Mouse (Mus musculus) megakaryocyte, embryonic 14.5 days (primary cell): ENCODE measurements around the gene Ccl27a. TPM values are rescaled to one million over a fixed set of nuclear protein-coding genes. Genes with fewer than 3 reads are reported as not detected.

Experiments
- H3K27me3 ChIP-seq: replicated peaks from 2 replicates; pipeline ENCODE3; 2012; ENCODE audit warnings: inconsistent platforms
- H3K36me3 ChIP-seq: replicated peaks from 2 replicates; pipeline ENCODE3; 2012; ENCODE audit warnings: low read length, inconsistent platforms, mixed read lengths
- H3K4me1 ChIP-seq: 2 replicates; pipeline ENCODE4 v1.6.1; 2012; ENCODE audit warnings: inconsistent platforms
- H3K4me3 ChIP-seq: replicated peaks from 2 replicates; pipeline ENCODE3; 2012; ENCODE audit warnings: moderate library complexity, mild to moderate bottlenecking, inconsistent platforms
- H3K9me3 ChIP-seq: 2 replicates; pipeline ENCODE4 v1.6.1; 2012; ENCODE audit warnings: inconsistent platforms
- FLI1 ChIP-seq: IDR thresholded peaks from 2 replicates; pipeline ENCODE4 v1.6.1; 2012; ENCODE audit warnings: low read length, inconsistent platforms, mixed read lengths
- GATA1 ChIP-seq: IDR thresholded peaks from 3 replicates; pipeline ENCODE4 v1.6.1; 2012; ENCODE audit warnings: mixed read lengths, low read length, inconsistent platforms, borderline replicate concordance
- polyA plus RNA-seq: library from polyadenylated mRNA; stranded (reverse); fragments of >175 nt; gene quantifications from 2 replicates; pipeline ENCODE4 v1.2.3, GENCODE M21; 2012; ENCODE audit warnings: low replicate concordance; ENCODE audit not compliant: insufficient read depth

Gene Ccl27a
- polyA plus RNA-seq, 1 experiment, result 1.1 TPM

- Histone ChIP-seq H3K27me3 (no peaks in the 10 kb centered on the region), H3K4me3 (no peak overlapping the region), H3K36me3 (peaks cover 32% of the 10 kb centered on the region), H3K9me3 (no peaks in the 10 kb centered on the region), H3K4me1 (peaks cover 28% of the 10 kb centered on the region)
- TF ChIP-seq GATA1, result no peak
- no peak for TF ChIP-seq FLI1
Observed at GRCm38 (mm10) chr4:41762099-41762687, 11.9 kb downstream of the Ccl27a start.

- Histone ChIP-seq H3K4me1 (peaks cover 33% of the 10 kb centered on the region), H3K27me3 (no peaks in the 10 kb centered on the region), H3K36me3 (peaks cover 37% of the 10 kb centered on the region), H3K4me3 (no peak overlapping the region), H3K9me3 (no peaks in the 10 kb centered on the region)
- TF ChIP-seq FLI1, result no peak
- TF ChIP-seq GATA1, result no peak
Observed at GRCm38 (mm10) chr4:41761680-41762079, 12.4 kb downstream of the Ccl27a start.

GRCm38 (mm10) chr4:41760911-41761310 lies 13.1 kb downstream of the Ccl27a start:
- no peak overlapping the region for H3K4me3 ChIP-seq

GRCm38 (mm10) chr4:41760288-41760721 lies 13.7 kb downstream of the Ccl27a start:
- Histone ChIP-seq H3K4me1 (peaks cover 40% of the 10 kb centered on the region), H3K4me3 (no peak overlapping the region), H3K27me3 (no peaks in the 10 kb centered on the region), H3K36me3 (peaks cover 39% of the 10 kb centered on the region), H3K9me3 (no peaks in the 10 kb centered on the region)
- no peak for TF ChIP-seq GATA1
- no peak for TF ChIP-seq FLI1

More at GRCm38 (mm10) chr4:41760911-41761310, 13.1 kb downstream of the Ccl27a start:
- H3K36me3 ChIP-seq, result peaks cover 39% of the 10 kb centered on the region
- H3K27me3 ChIP-seq, result no peaks in the 10 kb centered on the region
- H3K9me3 ChIP-seq, result no peaks in the 10 kb centered on the region
- peaks cover 40% of the 10 kb centered on the region for H3K4me1 ChIP-seq
- no peak for TF ChIP-seq GATA1
- TF ChIP-seq FLI1, result no peak

- Histone ChIP-seq H3K36me3 (peaks cover 39% of the 10 kb centered on the region), H3K4me3 (no peak overlapping the region), H3K27me3 (no peaks in the 10 kb centered on the region), H3K4me1 (peaks cover 45% of the 10 kb centered on the region), H3K9me3 (no peaks in the 10 kb centered on the region)
- TF ChIP-seq GATA1 (no peak), FLI1 (no peak)
Observed at GRCm38 (mm10) chr4:41759656-41760287, 14.3 kb downstream of the Ccl27a start.

- TF ChIP-seq FLI1, result no peak
- no peak for TF ChIP-seq GATA1
- no peaks in the 10 kb centered on the region for H3K9me3 ChIP-seq
- H3K4me3 ChIP-seq, result no peak overlapping the region
Observed at GRCm38 (mm10) chr4:41759206-41759605, 14.8 kb downstream of the Ccl27a start.

GRCm38 (mm10) chr4:41758701-41759100 lies 15.3 kb downstream of the Ccl27a start:
- peaks cover 39% of the 10 kb centered on the region for H3K36me3 ChIP-seq
- H3K27me3 ChIP-seq, result no peaks in the 10 kb centered on the region
- no peaks in the 10 kb centered on the region for H3K9me3 ChIP-seq
- TF ChIP-seq GATA1 (no peak), FLI1 (no peak)
- H3K4me3 ChIP-seq, result no peak overlapping the region
- peaks cover 47% of the 10 kb centered on the region for H3K4me1 ChIP-seq

More at GRCm38 (mm10) chr4:41759206-41759605, 14.8 kb downstream of the Ccl27a start:
- peaks cover 39% of the 10 kb centered on the region for H3K36me3 ChIP-seq
- no peaks in the 10 kb centered on the region for H3K27me3 ChIP-seq
- peaks cover 47% of the 10 kb centered on the region for H3K4me1 ChIP-seq

- H3K4me1 ChIP-seq, result peaks cover 47% of the 10 kb centered on the region
- H3K4me3 ChIP-seq, result no peak overlapping the region
- peaks cover under 1% of the 10 kb centered on the region for H3K27me3 ChIP-seq
- H3K9me3 ChIP-seq, result no peaks in the 10 kb centered on the region
- peaks cover 39% of the 10 kb centered on the region for H3K36me3 ChIP-seq
- TF ChIP-seq GATA1, result no peak
- no peak for TF ChIP-seq FLI1
Observed at GRCm38 (mm10) chr4:41758021-41758420, 16.0 kb downstream of the Ccl27a start.

GRCm38 (mm10) chr4:41757321-41757720 lies 16.7 kb downstream of the Ccl27a start:
- H3K4me1 ChIP-seq, result peaks cover 44% of the 10 kb centered on the region
- peaks cover 39% of the 10 kb centered on the region for H3K36me3 ChIP-seq
- TF ChIP-seq FLI1 (no peak), GATA1 (no peak)
- H3K9me3 ChIP-seq, result no peaks in the 10 kb centered on the region
- H3K4me3 ChIP-seq, result no peak overlapping the region
- peaks cover 2% of the 10 kb centered on the region for H3K27me3 ChIP-seq

GRCm38 (mm10) chr4:41756440-41756839 lies 17.6 kb downstream of the Ccl27a start:
- Histone ChIP-seq H3K4me3 (peak overlapping the region; percentile 99), H3K9me3 (no peaks in the 10 kb centered on the region), H3K27me3 (peaks cover 2% of the 10 kb centered on the region), H3K36me3 (peaks cover 39% of the 10 kb centered on the region), H3K4me1 (peaks cover 35% of the 10 kb centered on the region)
- no peak for TF ChIP-seq FLI1
- no peak for TF ChIP-seq GATA1
